Mouse (Mus musculus): ENCODE data around the gene Fancd2.

The Fancd2 gene

DNA sequence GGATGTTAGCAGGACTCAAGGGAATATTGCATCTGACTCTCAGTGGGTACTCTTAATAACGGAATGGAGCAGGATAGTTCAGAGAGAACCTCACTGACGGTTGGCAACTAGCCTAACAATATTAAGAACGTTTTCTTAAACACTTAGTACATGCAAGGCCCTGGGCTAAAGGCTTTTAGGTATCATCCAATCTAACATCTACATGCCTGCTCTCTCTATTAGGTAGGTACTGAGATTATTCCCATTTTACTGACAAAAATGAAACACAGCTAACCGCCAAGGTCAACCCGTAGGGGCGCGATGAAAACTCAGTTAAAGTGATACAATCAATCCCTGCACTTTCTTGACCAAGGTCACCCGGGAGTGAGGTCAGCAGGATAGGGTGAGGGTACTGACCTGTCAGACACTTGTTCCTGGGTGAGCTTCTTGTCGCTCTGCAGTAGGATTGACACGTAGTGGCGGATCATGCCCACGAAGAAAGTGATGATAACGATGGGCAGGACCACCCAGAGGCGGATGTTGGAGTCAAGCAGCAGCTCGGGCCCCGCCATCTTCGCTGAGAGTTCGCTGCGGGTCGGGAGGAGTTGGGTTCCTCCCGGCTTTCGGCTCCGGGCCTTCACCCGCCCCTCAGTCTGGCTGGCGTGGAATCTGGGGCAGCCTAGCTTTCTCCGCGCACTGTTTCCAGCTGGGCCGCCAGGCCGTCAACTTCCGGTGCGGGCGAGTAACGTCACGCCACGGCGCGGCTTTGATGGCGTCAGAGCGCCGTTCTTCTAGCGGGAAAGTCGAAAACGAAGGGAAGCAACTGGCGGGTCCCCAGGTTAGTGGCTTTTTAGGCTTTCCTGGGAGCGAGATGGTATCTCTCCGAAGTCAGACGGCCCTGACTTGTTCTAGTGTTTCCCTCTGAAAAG is at the start of gene Fancd2, which contains the start of gene Emc3:
Fancd2 (plus strand) TSS at position 751 of the 908 bp plus-strand sequence.
Emc3 (minus strand) TSS at position 721 of the 908 bp plus-strand sequence.
- peak; percentile 94 for DNase-seq (ENCODE audit: low read depth, low spot score)

DNA sequence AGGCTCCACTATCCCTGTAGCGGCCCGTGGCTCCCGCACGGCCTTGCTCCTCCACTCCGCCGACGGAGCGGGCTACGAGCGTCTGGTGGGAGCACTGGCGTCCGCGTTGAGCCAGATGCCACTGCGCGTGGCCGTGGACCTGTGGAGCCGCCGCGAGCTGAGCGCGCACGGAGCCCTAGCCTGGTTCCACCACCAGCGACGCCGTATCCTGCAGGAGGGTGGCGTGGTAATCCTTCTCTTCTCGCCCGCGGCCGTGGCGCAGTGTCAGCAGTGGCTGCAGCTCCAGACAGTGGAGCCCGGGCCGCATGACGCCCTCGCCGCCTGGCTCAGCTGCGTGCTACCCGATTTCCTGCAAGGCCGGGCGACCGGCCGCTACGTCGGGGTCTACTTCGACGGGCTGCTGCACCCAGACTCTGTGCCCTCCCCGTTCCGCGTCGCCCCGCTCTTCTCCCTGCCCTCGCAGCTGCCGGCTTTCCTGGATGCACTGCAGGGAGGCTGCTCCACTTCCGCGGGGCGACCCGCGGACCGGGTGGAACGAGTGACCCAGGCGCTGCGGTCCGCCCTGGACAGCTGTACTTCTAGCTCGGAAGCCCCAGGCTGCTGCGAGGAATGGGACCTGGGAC is 48.9 kb upstream of the Fancd2 start:
- peak; percentile 17 for DNase-seq (ENCODE audit: low read depth, low spot score)

DNA sequence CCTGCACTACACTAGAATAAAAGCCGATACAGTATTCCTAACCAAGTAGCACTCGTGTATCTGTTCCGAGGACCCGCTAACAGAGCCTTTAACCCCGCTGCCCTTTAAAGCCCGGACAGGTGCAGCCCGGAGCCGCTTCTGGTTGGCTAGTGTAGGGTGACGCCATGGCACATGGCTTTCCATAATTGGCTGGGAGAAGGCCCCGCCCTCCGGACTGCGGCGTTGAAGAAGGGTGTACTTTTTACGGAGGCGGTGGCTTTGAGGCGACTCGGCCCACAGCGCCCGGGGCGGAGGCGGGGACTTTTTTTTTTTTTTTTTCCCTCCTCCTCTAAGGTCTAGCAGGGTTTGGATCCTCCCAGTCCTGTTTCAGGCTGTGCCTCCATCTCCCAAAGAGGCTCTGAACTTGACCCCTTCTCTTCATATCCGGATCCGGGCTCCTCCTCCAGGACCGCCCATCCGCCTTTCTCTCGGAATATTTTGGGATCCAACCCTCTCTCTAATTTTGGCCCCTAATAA is 48.3 kb upstream of the Fancd2 start, which contains the start of gene Creld1:
Creld1 (plus strand) TSS at position 198 of the 516 bp plus-strand sequence.
- peak; percentile 95 for DNase-seq (ENCODE audit: low read depth, low spot score)

DNA sequence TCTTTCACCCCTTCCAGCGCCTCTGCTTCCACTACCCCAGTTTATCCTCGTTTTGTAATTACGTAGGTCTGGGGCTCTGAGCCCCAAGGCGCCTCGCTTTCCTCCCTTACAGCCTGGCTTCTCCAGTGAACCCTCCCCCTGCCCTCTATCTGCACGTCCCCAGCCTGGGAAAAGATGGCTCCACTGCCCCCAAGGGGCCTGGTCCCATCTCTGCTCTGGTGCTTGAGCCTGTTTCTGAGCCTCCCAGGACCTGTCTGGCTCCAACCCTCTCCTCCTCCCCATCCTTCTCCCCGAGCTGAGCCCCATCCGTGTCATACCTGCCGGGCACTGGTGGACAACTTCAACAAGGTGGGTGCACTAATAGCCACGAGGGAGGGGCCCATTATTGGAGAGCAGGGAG is 47.8 kb upstream of the Fancd2 start:
- peak; percentile 35 for DNase-seq (ENCODE audit: low read depth, low spot score)

DNA sequence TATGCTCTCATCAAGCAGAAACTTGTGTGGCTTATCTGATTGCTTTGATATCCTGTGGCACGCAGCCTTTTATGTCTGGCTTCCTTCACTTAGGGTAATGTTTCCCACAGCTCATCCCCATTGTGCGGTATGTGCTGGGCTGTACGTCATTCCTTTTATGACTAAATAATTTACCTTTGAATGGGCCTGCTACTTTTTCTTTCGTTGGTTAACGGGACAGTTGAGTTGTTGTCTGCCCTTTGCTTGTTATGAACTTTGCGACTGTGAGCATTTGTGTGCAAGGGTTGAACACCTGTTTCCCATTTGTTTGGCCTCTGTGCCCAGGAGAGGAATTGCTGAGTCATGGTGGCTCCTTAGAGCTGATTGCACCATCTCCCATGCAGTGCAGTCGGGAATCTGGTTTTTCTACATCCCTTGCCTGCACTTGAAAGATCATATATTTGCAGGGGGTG is 44.3 kb upstream of the Fancd2 start:
- peak; percentile 64 for DNase-seq (ENCODE audit: low read depth, low spot score)

DNA sequence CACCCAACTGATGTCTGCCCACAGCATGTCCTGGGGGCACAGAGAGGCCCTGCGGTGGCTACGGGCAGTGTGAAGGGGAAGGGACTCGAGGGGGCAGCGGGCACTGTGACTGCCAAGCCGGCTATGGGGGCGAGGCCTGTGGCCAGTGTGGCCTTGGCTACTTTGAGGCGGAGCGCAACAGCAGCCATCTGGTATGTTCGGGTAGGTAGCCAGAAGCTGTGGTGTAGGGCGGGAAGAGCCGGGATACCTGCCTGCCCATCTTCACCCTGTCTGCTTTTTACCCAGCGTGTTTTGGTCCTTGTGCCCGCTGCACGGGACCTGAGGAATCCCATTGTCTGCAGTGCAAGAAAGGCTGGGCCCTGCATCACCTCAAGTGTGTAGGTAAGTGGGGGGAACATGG is 42.1 kb upstream of the Fancd2 start:
- DNase-seq (ENCODE audit: low read depth, low spot score), result no peak

DNA sequence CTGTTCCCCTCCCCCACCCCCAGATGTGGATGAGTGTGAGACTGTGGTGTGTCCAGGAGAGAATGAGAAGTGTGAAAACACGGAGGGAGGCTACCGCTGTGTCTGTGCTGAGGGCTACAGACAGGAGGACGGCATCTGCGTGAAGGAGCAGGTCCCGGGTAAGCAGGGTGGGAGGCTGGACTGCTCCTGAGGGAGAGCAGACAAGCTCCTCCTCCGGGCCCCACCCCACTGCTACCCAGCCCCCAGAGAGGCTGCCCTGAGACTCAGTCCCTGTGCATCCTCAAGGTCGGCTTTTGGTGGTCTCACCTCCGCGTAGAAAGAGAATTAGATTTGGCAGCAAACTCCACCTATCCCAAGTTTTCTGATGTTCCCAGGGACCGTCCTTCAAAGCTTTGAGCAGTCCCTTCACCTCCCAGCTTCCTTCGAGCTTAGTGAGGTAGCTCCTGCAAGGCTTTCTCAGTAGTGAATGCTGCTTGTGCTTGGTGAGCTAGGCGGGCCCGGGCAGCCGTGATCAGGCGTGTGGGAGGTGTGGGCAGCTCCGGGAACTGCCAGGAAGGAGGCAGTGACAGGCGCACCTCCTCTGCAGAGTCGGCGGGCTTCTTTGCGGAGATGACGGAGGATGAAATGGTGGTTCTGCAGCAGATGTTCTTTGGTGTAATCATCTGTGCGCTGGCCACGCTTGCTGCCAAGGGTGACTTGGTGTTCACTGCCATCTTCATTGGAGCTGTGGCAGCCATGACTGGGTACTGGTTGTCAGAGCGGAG is 39.2 kb upstream of the Fancd2 start:
- no peak for DNase-seq (ENCODE audit: low read depth, low spot score)

DNA sequence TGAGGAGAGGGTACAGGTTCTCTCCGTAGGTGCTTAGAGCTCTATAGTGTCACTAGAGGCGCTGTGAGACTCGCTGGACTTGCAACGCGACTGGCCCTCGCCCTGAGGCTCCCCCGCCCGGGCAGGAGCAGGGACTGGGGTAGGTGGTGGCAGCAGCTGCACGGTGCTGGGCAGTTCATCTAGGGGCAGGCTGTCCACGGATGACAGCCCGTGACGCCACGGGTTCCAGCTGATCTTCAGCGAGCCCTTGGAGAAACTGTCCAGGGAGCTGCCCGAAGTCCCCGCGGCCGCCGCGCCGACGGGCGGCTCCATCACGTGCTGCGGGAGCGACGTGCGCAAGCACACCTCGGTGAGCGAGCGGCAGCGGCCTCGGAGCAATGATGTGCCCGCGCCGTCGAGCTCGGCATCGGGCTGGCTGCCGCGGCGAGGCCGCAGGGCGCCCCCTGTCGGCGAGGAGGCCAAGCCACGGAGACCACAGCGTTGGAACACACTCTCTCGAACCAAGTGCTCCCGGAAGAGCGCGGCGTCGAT is 37.2 kb upstream of the Fancd2 start:
- DNase-seq (ENCODE audit: low read depth, low spot score), result peak; percentile 85

DNA sequence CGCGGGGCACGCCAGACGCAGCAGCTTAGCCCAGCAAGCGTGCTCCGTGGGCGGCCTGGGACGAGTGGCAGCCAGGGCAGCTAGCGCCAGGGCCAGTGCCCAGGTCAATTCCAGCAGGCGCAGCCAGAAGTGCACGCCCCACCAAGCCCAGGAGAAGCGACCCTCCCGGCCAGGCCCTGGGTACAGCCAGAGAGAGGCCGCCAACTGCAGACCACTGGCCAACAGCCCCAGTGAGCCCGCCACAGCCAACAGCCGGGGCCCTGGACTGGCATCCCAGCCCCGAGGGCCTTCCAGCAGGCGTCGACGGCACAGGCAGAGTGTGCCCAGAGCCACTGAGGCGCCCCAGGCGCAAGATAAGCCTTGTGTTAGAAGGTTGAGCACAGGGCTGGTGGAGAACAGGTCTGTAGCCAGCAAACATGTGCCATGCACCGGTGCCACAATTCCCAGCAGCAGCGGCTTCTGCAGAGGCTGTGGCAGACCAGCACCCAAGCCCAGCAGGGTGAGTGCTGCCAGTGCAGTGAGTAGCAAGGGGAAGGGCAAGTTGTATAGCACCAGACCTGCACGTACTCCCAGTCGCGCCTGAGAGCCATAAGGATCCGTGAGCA is 36.3 kb upstream of the Fancd2 start:
- no peak for DNase-seq (ENCODE audit: low read depth, low spot score)

DNA sequence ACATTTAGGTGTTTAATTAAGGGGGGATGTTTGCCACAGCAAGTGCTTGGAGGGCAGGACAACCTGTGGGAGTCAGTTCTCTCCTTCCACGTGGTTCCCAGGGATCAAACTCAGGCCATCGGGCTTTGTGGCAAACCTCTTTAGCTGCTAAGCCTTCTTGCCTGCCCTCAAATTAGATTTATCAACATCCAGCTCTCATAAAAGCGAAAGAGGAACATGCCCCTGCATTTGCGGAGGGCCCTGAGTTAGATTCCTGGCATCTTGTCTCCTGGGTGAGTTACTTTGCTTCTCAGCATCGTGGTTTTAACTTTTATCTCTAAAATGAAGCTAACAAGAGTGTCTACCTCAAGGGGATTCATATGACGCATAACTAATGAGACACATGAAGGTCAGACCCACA is 32.1 kb upstream of the Fancd2 start:
- DNase-seq (ENCODE audit: low read depth, low spot score), result no peak

DNA sequence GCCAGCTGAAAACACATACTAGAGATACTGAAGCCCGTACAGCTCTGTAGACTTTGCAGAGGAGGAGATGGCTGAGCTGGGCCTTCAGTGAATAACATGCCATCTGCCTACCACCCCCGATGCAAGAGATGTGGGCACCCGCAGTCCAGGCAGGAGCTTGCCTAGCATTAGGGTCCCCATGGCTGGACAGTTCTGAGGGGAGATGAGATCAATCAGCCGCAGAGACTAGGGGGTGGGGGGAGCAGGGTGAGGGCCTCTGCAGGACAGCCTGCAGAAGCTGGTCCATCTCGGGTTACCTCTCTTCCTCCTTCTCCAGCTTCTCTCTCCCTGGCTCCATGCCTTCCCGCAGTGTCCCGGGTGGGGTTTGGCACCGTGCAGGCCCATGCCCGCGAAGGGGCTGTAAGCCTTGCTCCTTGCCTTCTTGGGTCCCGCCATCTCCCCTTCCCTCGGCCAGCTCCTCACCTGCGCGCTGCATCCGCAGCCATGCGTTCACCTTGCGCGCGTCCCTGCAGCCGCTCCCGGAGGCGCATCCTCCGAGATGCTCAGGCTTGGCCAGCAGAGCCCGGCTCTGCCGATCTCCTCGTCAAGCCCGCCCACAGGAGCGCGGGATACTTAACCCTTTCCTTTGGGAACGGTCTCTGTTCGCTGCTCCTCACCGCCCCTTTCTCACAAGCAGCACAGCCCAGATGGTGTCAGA is 29.9 kb upstream of the Fancd2 start, which contains the start of gene Prrt3:
Prrt3 (minus strand) TSS at position 544 of the 697 bp plus-strand sequence.
- peak; percentile 54 for DNase-seq (ENCODE audit: low read depth, low spot score)

DNA sequence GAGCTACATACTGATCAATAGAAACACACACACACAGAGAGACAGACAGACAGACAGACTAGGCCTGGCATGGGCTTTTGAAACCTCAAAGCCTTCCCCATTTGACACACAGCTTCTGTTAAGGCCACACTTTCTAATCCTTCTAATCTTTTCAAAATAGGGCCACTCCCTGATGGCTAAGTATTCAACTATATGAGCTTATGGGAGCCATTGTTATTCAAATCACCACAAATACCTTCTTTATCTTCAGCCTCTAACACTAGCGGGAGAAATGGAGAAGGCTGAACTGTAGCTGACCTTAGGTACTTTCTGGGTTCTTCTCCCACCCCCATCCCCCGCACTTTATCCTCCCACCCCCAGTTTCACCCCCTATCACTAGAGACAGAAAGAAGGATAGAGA is 28.7 kb upstream of the Fancd2 start:
- no peak for DNase-seq (ENCODE audit: low read depth, low spot score)

DNA sequence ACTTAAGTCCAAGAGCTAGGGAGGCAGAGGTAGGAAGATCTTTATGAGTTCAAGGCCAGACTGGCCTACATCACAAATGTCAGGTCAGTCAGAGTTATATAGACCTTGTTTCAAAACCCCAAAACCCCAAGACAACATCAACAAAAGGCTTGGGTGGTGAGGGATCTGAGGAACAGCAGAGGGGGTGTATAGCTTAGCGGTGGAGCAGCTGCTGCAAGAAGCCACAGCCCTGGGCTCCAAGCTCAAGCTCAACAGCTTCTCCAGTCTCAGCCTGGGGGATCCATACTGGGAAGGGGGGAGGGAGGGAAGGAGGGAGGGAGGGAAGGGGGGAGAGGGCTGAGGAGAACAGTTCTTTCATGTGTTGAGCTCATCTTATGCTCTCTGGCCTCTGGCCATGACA is 25.8 kb upstream of the Fancd2 start:
- DNase-seq (ENCODE audit: low read depth, low spot score), result no peak

DNA sequence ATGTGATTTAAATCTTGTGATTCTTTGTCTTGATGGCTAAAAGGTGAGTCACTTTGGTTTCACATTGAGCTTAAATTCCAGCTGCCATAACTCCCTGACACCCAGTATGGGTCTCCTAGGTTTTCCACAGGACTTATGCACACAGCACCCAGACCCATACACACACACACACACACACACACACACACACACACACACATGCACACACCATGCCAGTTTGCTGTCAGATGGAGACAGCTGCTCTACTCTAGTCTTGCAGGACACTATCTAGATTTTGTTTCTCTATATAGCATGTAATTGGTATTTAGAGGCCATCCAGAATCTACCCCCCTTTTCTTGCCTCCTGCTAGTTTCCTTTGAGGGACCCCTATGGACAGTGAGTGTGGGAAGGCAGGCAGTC is 24.4 kb upstream of the Fancd2 start:
- DNase-seq (ENCODE audit: low read depth, low spot score), result no peak

DNA sequence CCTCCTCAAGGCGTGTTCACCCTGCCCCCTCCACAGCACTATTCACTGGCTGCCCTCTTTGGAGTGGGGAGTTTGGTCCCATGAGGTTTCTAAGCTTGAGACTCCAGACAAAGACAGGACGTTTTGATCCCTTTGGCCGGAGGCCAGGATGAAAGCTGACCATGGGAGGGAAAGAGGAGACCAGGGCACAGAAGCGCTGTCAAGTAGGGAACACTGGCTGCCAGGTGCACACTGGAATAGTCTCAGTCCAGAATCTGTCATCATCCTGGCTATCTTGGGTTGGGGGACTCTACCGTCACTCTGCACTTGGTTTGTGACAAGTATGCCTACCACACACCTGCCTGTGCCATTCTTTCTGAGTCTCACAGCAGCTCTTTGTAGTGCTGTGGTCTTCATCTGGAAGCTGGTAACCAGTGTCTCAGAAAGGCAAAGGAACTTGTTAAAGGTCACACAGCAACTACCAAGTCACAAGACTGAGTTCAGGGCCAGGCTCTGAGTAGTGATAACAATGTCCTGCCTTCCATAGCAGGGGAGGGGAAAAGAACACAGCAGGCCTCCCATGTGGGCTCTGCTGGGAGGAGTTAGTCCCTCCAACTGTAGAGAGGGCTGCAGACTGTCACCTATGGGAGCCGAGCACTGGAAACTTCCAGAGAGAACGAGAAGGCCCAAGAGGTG is 23.1 kb upstream of the Fancd2 start:
- DNase-seq (ENCODE audit: low read depth, low spot score), result no peak

DNA sequence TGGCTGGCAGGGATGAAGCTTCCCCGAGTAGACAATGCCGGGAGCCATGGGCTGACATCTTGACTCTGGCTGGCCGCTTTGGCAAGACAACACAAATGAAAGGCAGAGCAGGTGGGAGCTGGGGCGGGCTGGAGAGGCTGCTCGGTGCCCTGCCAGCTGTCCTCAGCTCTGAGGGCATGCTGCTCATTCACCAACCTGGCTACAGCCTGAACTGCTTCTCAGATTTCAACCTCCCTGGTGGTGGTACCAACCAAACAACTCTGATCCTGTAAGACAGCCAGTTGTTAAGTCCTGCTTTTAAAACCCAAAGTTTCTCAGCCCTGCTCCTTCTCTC is 22.6 kb upstream of the Fancd2 start:
- DNase-seq (ENCODE audit: low read depth, low spot score), result no peak

DNA sequence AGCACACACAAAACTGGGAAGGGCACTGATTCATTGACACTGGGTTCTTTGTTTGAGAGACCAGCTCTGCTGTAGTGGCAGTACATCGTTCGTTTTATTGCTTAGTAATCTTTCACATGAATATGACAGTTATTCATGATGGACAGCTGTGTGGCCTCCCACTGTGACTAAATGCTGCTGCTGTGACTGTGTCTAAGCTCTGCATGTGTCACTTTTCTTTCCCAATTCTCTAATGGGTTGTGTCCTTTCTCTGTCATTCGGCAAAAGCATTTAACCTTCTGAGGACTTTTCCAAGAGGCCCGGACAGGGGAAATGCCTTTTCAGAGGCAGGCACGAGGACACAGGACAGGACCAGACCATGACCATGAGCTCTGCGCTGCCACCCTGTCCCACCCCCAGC is 17.5 kb upstream of the Fancd2 start:
- DNase-seq (ENCODE audit: low read depth, low spot score), result no peak

DNA sequence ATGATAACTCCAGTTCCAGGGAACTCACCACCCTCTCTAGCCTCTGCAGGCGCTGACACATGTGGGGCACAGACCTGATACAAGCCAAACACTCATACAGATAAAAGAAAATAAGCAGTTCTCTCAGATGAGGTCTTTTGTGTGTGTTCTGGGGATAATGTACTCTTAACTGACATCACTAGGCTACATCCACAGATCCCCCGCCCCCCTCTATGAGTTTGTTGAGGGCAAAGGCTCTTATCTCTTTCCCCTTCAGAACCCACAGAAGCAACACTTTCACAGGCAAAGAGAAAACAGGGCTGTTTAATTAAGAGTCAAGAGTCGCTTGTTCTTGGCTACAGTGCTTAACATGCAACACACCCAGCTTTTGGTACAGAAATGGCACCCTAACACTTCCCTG is 16.9 kb upstream of the Fancd2 start:
- DNase-seq (ENCODE audit: low read depth, low spot score), result no peak

DNA sequence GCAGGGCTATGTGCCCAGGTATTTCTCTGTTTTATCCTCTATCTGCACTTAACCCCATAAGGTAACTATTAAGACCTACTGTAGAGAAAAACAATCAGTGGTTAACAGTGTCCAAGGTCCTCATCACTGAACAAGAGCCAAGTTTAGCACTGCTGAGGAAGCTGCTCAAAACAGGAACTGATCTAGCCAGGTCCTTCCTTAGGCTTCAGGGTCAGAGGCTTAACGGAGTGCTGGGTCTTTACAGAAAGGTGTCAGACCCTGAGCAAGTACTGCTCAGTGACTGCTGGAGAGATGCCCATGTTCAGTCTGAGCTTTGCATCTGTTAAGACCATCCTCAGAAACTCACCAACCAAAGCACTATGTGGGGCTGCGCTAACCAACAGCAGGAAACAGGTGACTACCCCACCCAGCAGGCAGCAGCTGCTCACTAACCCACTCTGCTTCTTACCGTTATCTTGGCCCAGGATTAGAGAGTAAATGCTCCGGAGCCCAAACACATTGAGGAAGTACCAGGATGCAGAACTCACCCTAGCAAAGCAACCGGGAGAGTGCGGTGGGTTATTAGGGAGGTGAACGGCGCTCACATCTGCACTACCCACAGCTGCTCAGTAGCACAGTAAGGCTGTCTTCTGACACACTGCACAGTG is 13.9 kb upstream of the Fancd2 start:
- DNase-seq (ENCODE audit: low read depth, low spot score), result no peak

All from mesoderm, embryonic 11.5 days (tissue).